Mouse (Mus musculus): ENCODE data around the gene Slc2a3. TPM values are rescaled to one million over a fixed set of nuclear protein-coding genes. Genes with fewer than 3 reads are reported as not detected.

The Slc2a3 gene
- polyA plus RNA-seq, 1 experiment from 2014 or later, result 44.3 TPM

DNA sequence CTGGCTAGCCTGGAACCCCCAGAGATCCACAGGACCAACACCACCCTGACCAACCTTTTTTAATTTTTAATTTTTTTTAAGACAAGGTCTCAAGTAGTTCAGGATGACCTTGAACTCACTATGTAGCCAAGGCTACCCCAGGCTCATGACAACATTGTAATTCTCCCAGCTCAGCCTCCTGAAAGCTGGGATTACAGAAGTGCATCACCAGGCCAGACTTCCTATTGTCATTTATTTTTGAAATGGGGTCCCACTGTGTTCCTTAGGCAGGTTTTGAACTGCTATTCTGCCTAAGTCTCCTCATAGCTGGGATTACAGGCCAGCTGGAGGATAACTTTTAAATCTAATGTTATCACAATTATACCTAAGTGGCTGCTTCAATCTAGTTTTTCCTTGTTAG lies 39.5 kb downstream of the Slc2a3 start:
- no peak overlapping the region for H3K27ac ChIP-seq (ENCODE audit: low read depth, low read length)
- peak overlapping the region; percentile 42; the same call in 1 of the 2 replicates for H3K4me3 ChIP-seq (ENCODE audit: low read depth, low read length)
- no peaks in the 10 kb centered on the region for H3K27me3 ChIP-seq (ENCODE audit: control insufficient read depth, insufficient read depth, low read length)
- H3K4me2 ChIP-seq (ENCODE audit: low read depth, low read length), result peak overlapping the region; percentile 48; the same call in 1 of the 2 replicates
- no peaks in the 10 kb centered on the region for H3K4me1 ChIP-seq (ENCODE audit: control insufficient read depth, insufficient read depth, low read length)
- no peaks in the 10 kb centered on the region for H3K36me3 ChIP-seq (ENCODE audit: control insufficient read depth, insufficient read depth, low read length)
- no peak overlapping the region for H3K9ac ChIP-seq (replicated peaks; ENCODE audit: low read depth, low read length)
- H3K9me3 ChIP-seq (ENCODE audit: control insufficient read depth, low read length), result no peaks in the 10 kb centered on the region
- no peak for ATAC-seq (ENCODE audit: low read depth)

- WGBS, result 0% methylated on average over 11 of the region's 11 CpGs
- peak overlapping the region; percentile 42 for H3K4me3 ChIP-seq (ENCODE audit: low read depth, low read length)
- peak; percentile 76 for ATAC-seq (ENCODE audit: low read depth)
- H3K4me1 ChIP-seq (ENCODE audit: control insufficient read depth, insufficient read depth, low read length), result no peaks in the 10 kb centered on the region
- H3K4me2 ChIP-seq (ENCODE audit: low read depth, low read length), result peak overlapping the region; percentile 48
- H3K27ac ChIP-seq (ENCODE audit: low read depth, low read length), result peak overlapping the region; percentile 60; the same call in 1 of the 2 replicates
- peak overlapping the region; percentile 37; the same call in 1 of the 2 replicates for H3K9ac ChIP-seq (replicated peaks; ENCODE audit: low read depth, low read length)
- no peaks in the 10 kb centered on the region for H3K9me3 ChIP-seq (ENCODE audit: control insufficient read depth, low read length)
- H3K27me3 ChIP-seq (ENCODE audit: control insufficient read depth, insufficient read depth, low read length), result no peaks in the 10 kb centered on the region
- H3K36me3 ChIP-seq (ENCODE audit: control insufficient read depth, insufficient read depth, low read length), result no peaks in the 10 kb centered on the region
Observed at GRCm38 (mm10) chr6:122761011-122761599, 40.3 kb downstream of the Slc2a3 start.

- WGBS, result 56% methylated on average over 5 of the region's 5 CpGs
Observed at GRCm38 (mm10) chr6:122758732-122759131, 42.7 kb downstream of the Slc2a3 start.

DNA sequence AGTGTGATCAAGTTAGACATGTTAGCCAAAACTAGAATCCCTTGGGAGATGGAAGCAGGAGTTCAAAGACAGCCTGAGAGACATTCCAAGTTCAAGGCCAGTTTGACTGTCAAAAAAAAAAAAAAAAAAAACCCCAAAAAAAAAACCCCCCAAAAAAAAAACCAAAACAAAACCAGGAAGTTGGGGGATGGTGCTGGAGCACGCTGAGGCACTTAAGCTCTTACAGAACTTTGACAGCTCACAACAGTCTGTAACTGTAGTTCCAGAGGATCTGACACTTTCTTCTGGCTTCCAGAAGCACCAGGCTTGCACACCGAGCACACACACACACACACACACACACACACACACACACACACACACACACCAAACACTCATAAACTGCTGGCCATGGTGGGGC lies 45.5 kb downstream of the Slc2a3 start:
- Histone ChIP-seq H3K27me3 (ENCODE audit: control insufficient read depth, insufficient read depth, low read length) (no peaks in the 10 kb centered on the region), H3K9me3 (ENCODE audit: control insufficient read depth, low read length) (no peaks in the 10 kb centered on the region), H3K4me3 (ENCODE audit: low read depth, low read length) (no peak overlapping the region), H3K9ac (replicated peaks; ENCODE audit: low read depth, low read length) (no peak overlapping the region), H3K4me2 (ENCODE audit: low read depth, low read length) (no peak overlapping the region), H3K27ac (ENCODE audit: low read depth, low read length) (no peak overlapping the region), H3K36me3 (ENCODE audit: control insufficient read depth, insufficient read depth, low read length) (no peaks in the 10 kb centered on the region), H3K4me1 (ENCODE audit: control insufficient read depth, insufficient read depth, low read length) (no peaks in the 10 kb centered on the region)
- no peak for ATAC-seq (ENCODE audit: low read depth)
- 60% methylated on average over 2 of the region's 2 CpGs for WGBS

More at GRCm38 (mm10) chr6:122758732-122759131, 42.7 kb downstream of the Slc2a3 start:
- no peaks in the 10 kb centered on the region for H3K4me1 ChIP-seq (ENCODE audit: control insufficient read depth, insufficient read depth, low read length)
- H3K4me2 ChIP-seq (ENCODE audit: low read depth, low read length), result no peak overlapping the region
- H3K36me3 ChIP-seq (ENCODE audit: control insufficient read depth, insufficient read depth, low read length), result no peaks in the 10 kb centered on the region
- no peak for ATAC-seq (ENCODE audit: low read depth)
- H3K9me3 ChIP-seq (ENCODE audit: control insufficient read depth, low read length), result no peaks in the 10 kb centered on the region
- H3K27me3 ChIP-seq (ENCODE audit: control insufficient read depth, insufficient read depth, low read length), result no peaks in the 10 kb centered on the region
- no peak overlapping the region for H3K4me3 ChIP-seq (ENCODE audit: low read depth, low read length)
- H3K27ac ChIP-seq (ENCODE audit: low read depth, low read length), result no peak overlapping the region
- H3K9ac ChIP-seq (replicated peaks; ENCODE audit: low read depth, low read length), result no peak overlapping the region

DNA sequence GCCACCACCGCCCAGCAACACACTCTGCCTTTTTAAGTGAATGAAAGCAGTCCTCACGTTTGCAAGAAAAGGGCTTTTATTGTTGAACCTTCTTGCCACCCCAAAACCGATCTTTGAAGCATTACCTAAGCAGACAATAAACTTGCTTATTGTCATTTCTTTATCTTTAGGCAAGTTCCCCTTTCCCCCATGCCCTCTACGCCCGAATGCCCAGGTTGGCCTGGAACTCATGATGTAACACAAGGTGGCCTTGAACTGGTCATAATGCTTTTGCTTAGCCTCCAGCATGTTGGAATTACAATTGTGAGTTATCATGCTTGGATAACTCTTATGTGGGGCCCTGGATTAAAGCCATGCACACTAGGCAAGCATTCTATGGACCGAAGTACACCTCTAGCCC lies 50.9 kb downstream of the Slc2a3 start:
- Histone ChIP-seq H3K9me3 (ENCODE audit: control insufficient read depth, low read length) (no peaks in the 10 kb centered on the region), H3K4me2 (ENCODE audit: low read depth, low read length) (no peak overlapping the region), H3K27me3 (ENCODE audit: control insufficient read depth, insufficient read depth, low read length) (no peaks in the 10 kb centered on the region), H3K4me1 (ENCODE audit: control insufficient read depth, insufficient read depth, low read length) (no peaks in the 10 kb centered on the region), H3K27ac (ENCODE audit: low read depth, low read length) (no peak overlapping the region), H3K36me3 (ENCODE audit: control insufficient read depth, insufficient read depth, low read length) (no peaks in the 10 kb centered on the region), H3K9ac (replicated peaks; ENCODE audit: low read depth, low read length) (no peak overlapping the region), H3K4me3 (ENCODE audit: low read depth, low read length) (no peak overlapping the region)
- 82% methylated on average over 6 of the region's 6 CpGs for WGBS
- ATAC-seq (ENCODE audit: low read depth), result no peak

DNA sequence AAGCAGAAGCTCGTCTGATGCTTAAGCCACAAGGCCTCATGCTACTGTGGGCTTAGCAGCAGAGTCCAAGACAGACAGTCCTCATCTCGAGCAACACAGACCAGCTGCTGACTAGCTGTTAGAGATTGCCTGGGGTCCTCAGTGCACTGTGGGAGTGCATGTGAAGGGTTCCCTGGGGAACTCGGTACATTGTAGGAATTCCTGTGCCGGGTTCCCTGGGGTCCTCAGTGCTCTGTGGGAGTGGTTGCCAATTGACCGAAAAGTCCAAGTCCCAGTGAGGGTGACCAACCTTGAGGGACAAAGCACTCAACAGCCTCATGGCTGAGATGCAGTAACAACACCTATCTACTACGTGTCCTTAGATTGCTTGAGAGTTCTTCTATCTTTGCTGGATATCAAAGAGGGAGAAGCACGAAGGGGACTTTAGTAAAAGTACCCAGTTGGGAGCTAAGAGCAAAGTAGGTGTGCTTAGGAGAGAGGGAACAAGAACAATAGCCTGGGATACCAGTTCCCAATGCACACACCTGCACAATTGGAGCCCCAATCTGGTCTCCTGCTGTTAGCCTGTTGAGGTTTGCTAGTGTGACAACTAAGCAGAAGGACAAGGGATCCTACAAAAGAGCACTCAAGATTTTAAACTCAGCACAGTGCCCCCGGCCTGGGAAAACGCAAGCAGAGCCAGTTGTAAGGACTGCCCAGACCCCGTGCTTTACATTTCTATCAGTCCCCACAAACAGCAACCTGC lies 56.8 kb downstream of the Slc2a3 start:
- H3K9me3 ChIP-seq (ENCODE audit: control insufficient read depth, low read length), result no peaks in the 10 kb centered on the region
- no peak overlapping the region for H3K27ac ChIP-seq (ENCODE audit: low read depth, low read length)
- H3K27me3 ChIP-seq (ENCODE audit: control insufficient read depth, insufficient read depth, low read length), result peaks cover 10% of the 10 kb centered on the region
- H3K36me3 ChIP-seq (ENCODE audit: control insufficient read depth, insufficient read depth, low read length), result no peaks in the 10 kb centered on the region
- H3K4me3 ChIP-seq (ENCODE audit: low read depth, low read length), result no peak overlapping the region
- no peak overlapping the region for H3K4me2 ChIP-seq (ENCODE audit: low read depth, low read length)
- no peak overlapping the region for H3K9ac ChIP-seq (replicated peaks; ENCODE audit: low read depth, low read length)
- no peaks in the 10 kb centered on the region for H3K4me1 ChIP-seq (ENCODE audit: control insufficient read depth, insufficient read depth, low read length)
- no peak for ATAC-seq (ENCODE audit: low read depth)
- 24% methylated on average over 10 of the region's 10 CpGs for WGBS

DNA sequence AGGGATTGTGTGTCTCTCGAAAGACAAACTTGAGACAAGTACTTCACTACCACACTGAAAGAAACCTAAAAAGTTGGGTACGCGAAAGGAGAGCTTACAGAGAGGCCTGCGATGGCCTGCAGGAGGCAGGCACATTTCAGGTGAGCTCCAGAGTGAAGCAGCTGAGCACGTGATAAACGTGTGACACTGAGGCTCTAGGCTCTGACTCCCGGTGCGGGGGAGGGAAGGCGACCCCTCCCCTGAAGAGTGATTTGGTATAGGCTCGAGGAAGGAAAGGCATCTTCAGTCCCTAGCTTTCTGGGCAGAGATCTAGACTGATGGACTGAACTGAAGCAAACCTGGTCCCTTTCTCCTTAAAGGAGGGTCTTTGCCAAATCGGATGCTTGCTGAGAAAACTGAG lies 58.1 kb downstream of the Slc2a3 start:
- H3K9ac ChIP-seq (replicated peaks; ENCODE audit: low read depth, low read length), result no peak overlapping the region
- no peak overlapping the region for H3K4me2 ChIP-seq (ENCODE audit: low read depth, low read length)
- H3K4me1 ChIP-seq (ENCODE audit: control insufficient read depth, insufficient read depth, low read length), result no peaks in the 10 kb centered on the region
- no peaks in the 10 kb centered on the region for H3K9me3 ChIP-seq (ENCODE audit: control insufficient read depth, low read length)
- H3K27me3 ChIP-seq (ENCODE audit: control insufficient read depth, insufficient read depth, low read length), result peaks cover 10% of the 10 kb centered on the region
- no peak overlapping the region for H3K4me3 ChIP-seq (ENCODE audit: low read depth, low read length)
- H3K36me3 ChIP-seq (ENCODE audit: control insufficient read depth, insufficient read depth, low read length), result no peaks in the 10 kb centered on the region
- no peak overlapping the region for H3K27ac ChIP-seq (ENCODE audit: low read depth, low read length)
- no peak for ATAC-seq (ENCODE audit: low read depth)
- 19% methylated on average over 11 of the region's 11 CpGs for WGBS

- H3K27me3 ChIP-seq (ENCODE audit: control insufficient read depth, insufficient read depth, low read length), result peaks cover 10% of the 10 kb centered on the region
- 0 out of 2 replicates have a peak overlapping the region, but pooled peaks have one; percentile 10 for H3K27ac ChIP-seq (ENCODE audit: low read depth, low read length)
- H3K36me3 ChIP-seq (ENCODE audit: control insufficient read depth, insufficient read depth, low read length), result no peaks in the 10 kb centered on the region
- peak overlapping the region; percentile 61 for H3K9ac ChIP-seq (replicated peaks; ENCODE audit: low read depth, low read length)
- no peaks in the 10 kb centered on the region for H3K9me3 ChIP-seq (ENCODE audit: control insufficient read depth, low read length)
- peak overlapping the region; percentile 78 for H3K4me2 ChIP-seq (ENCODE audit: low read depth, low read length)
- H3K4me1 ChIP-seq (ENCODE audit: control insufficient read depth, insufficient read depth, low read length), result no peaks in the 10 kb centered on the region
- H3K4me3 ChIP-seq (ENCODE audit: low read depth, low read length), result peak overlapping the region; percentile 54
- peak; percentile 56 for ATAC-seq (ENCODE audit: low read depth)
- WGBS, result under 1% methylated on average over 23 of the region's 23 CpGs
Observed at GRCm38 (mm10) chr6:122742228-122742899, 59.1 kb downstream of the Slc2a3 start.

Measured in neural tube, embryonic 14.5 days (tissue).